Mouse (Mus musculus): ENCODE results near the gene Pip4k2b. TPM values are rescaled to one million over a fixed set of nuclear protein-coding genes. Genes with fewer than 3 reads are reported as not detected.

Gene Pip4k2b
- polyA plus RNA-seq, 1 experiment from 2014 or later: 4.0 TPM

- H3K36me3 ChIP-seq: peaks cover 49% of the 10 kb centered on the region
- ATAC-seq (ENCODE audit: low FRiP score, low read depth): peak; percentile 8; the same call in 1 of the 2 replicates
Measured at GRCm38 (mm10) chr11:97776497-97777128, 32.1 kb upstream of the Pip4k2b start.

GRCm38 (mm10) chr11:97775808-97776496 is 31.4 kb upstream of the Pip4k2b start, which contains the start of gene 1700001P01Rik:
1700001P01Rik (minus strand) TSS chr11:97775918.
- Histone ChIP-seq H3K27ac (replicated peaks) (no peak within 1 kb of the TSS), H3K4me3 (no peak within 1 kb of the TSS), H3K9ac (no peak within 1 kb of the TSS), H3K27me3 (no peaks in the 10 kb centered on the region), H3K4me2 (no peak within 1 kb of the TSS), H3K36me3 (peaks cover 49% of the 10 kb centered on the region), H3K4me1 (replicated peaks) (peaks cover 18% of the 10 kb centered on the region), H3K9me3 (no peaks in the 10 kb centered on the region)
- 37% methylated on average over 17 of the region's 17 CpGs for WGBS
- no peak for ATAC-seq (ENCODE audit: low FRiP score, low read depth)

More at GRCm38 (mm10) chr11:97776497-97777128, 32.1 kb upstream of the Pip4k2b start:
- Histone ChIP-seq H3K9me3 (no peaks in the 10 kb centered on the region), H3K27me3 (no peaks in the 10 kb centered on the region), H3K4me2 (no peak overlapping the region), H3K9ac (no peak overlapping the region), H3K4me3 (no peak overlapping the region), H3K4me1 (replicated peaks) (peaks cover 22% of the 10 kb centered on the region), H3K27ac (replicated peaks) (no peak overlapping the region)
- 53% methylated on average over 5 of the region's 5 CpGs for WGBS

DNA sequence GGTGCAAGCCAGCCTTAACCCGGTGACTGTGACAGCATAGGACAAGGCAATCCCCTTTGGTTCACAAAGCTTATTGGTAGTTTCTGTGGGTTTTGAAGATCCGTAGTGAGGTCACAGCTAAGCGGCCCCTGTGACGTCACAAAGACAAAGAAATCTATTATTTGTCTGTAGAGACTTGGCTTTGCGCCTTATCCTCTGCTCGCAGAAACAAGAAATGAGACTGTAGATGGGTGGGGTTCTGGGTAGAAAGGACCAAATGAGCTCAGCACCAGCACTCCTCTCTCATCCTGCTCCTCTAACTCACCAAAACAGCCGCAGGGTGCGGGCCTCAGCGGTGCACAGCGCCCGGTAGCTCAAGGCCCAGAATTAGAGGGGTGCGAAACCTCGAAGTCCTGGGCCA is 30.7 kb upstream of the Pip4k2b start:
- Histone ChIP-seq H3K27ac (replicated peaks) (no peak overlapping the region), H3K9ac (no peak overlapping the region), H3K36me3 (peaks cover 42% of the 10 kb centered on the region), H3K4me2 (no peak overlapping the region), H3K27me3 (no peaks in the 10 kb centered on the region), H3K9me3 (no peaks in the 10 kb centered on the region), H3K4me1 (replicated peaks) (peaks cover 10% of the 10 kb centered on the region), H3K4me3 (no peak overlapping the region)
- WGBS: 74% methylated on average over 13 of the region's 13 CpGs
- no peak for ATAC-seq (ENCODE audit: low FRiP score, low read depth)

DNA sequence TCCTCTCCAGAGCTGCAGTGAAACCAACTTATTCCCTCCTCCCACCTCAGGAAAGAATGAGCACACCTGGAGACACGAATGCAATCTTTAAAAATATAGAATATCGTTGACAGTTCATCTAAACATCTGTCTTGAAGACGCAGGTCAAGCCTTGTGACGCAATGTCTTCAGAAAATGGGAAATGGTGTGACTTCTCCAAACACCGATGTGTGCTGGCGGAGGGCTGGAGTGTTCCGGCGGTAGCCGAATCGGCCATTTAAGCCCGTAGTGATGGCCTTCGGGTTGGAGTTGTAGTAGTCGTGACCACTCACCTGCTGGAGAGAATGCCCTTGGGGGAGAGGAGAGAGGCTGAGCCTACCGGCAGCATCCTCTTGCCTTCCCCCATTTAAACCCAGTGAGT is 26.9 kb upstream of the Pip4k2b start:
- H3K27ac ChIP-seq (replicated peaks): no peak overlapping the region
- 82% methylated on average over 14 of the region's 14 CpGs for WGBS
- no peaks in the 10 kb centered on the region for H3K9me3 ChIP-seq
- H3K27me3 ChIP-seq: no peaks in the 10 kb centered on the region
- no peak for ATAC-seq (ENCODE audit: low FRiP score, low read depth)
- no peaks in the 10 kb centered on the region for H3K4me1 ChIP-seq (replicated peaks)
- no peak overlapping the region for H3K9ac ChIP-seq
- H3K36me3 ChIP-seq: peaks cover 8% of the 10 kb centered on the region; the same call in 1 of the 2 replicates
- H3K4me2 ChIP-seq: no peak overlapping the region
- H3K4me3 ChIP-seq: no peak overlapping the region

GRCm38 (mm10) chr11:97769704-97770103 is 25.2 kb upstream of the Pip4k2b start:
- H3K27ac ChIP-seq (replicated peaks): no peak overlapping the region
- H3K27me3 ChIP-seq: no peaks in the 10 kb centered on the region
- H3K4me1 ChIP-seq (replicated peaks): peaks cover 13% of the 10 kb centered on the region
- ATAC-seq (ENCODE audit: low FRiP score, low read depth): no peak
- no peak overlapping the region for H3K4me2 ChIP-seq
- H3K36me3 ChIP-seq: no peaks in the 10 kb centered on the region
- H3K9me3 ChIP-seq: no peaks in the 10 kb centered on the region
- H3K4me3 ChIP-seq: no peak overlapping the region
- H3K9ac ChIP-seq: no peak overlapping the region
- 38% methylated on average over 2 of the region's 2 CpGs for WGBS

DNA sequence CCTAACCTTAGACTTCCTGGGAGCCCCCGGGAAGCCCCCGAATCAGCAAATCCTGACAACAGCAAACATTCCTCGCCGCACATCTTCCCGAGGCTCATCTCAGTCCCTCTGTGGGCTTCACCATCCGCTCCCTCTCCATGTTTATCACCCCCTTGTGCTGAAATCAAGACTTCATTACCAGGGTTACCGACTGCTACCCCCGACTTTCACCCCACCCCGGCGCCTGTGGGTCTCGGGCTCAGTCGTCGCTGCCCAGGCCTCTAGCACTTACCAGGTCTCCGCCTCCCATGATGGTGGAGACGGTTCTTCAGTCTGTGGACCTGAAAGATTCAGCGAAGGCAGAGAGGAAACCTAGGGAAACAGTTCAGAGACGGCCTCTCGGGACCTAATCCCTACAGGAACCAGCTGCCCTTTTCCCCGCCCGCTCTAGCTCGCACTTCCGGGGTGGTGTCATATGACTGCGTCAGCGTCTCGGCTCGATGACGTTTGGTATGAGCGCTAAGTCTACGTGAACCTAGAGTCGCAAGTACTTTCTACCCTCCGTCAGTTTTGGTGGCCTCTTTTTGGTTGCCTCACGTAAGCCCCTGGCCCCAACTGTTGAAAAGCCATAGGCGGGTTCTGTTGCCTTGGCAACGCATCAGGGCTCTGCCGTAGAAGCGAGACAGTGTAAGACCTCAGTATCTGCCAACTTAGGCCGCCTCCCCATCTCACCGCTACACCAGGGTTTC is 21.8 kb upstream of the Pip4k2b start, which contains the start of gene Cwc25:
Gene Cwc25 (minus strand): TSS at position 403 of the 728 bp plus-strand sequence.
- H3K4me1 ChIP-seq (replicated peaks): peaks cover 21% of the 10 kb centered on the region
- H3K27ac ChIP-seq (replicated peaks): peak within 1 kb of the TSS; percentile 90
- peak; percentile 94 for ATAC-seq (ENCODE audit: low FRiP score, low read depth)
- under 1% methylated on average over 38 of the region's 38 CpGs for WGBS
- H3K9ac ChIP-seq: peak within 1 kb of the TSS; percentile 85
- H3K27me3 ChIP-seq: no peaks in the 10 kb centered on the region
- no peaks in the 10 kb centered on the region for H3K9me3 ChIP-seq
- H3K36me3 ChIP-seq: peaks cover 19% of the 10 kb centered on the region
- peak within 1 kb of the TSS; percentile 83 for H3K4me2 ChIP-seq
- peak within 1 kb of the TSS; percentile 85 for H3K4me3 ChIP-seq

- H3K27ac ChIP-seq (replicated peaks): no peak overlapping the region
- H3K4me1 ChIP-seq (replicated peaks): peaks cover 21% of the 10 kb centered on the region
- ATAC-seq (ENCODE audit: low FRiP score, low read depth): no peak
- H3K4me3 ChIP-seq: no peak overlapping the region
- no peaks in the 10 kb centered on the region for H3K27me3 ChIP-seq
- H3K36me3 ChIP-seq: peaks cover 51% of the 10 kb centered on the region
- H3K4me2 ChIP-seq: no peak overlapping the region
- H3K9ac ChIP-seq: no peak overlapping the region
- H3K9me3 ChIP-seq: no peaks in the 10 kb centered on the region
Measured at GRCm38 (mm10) chr11:97761638-97762037, 17.1 kb upstream of the Pip4k2b start.

GRCm38 (mm10) chr11:97758942-97759341 is 14.4 kb upstream of the Pip4k2b start:
- Histone ChIP-seq H3K4me3 (no peak overlapping the region), H3K4me2 (no peak overlapping the region), H3K27ac (replicated peaks) (no peak overlapping the region), H3K27me3 (no peaks in the 10 kb centered on the region), H3K4me1 (replicated peaks) (peaks cover under 1% of the 10 kb centered on the region), H3K9me3 (no peaks in the 10 kb centered on the region), H3K36me3 (peaks cover 70% of the 10 kb centered on the region), H3K9ac (no peak overlapping the region)
- WGBS: 85% methylated on average over 6 of the region's 6 CpGs
- ATAC-seq (ENCODE audit: low FRiP score, low read depth): no peak

DNA sequence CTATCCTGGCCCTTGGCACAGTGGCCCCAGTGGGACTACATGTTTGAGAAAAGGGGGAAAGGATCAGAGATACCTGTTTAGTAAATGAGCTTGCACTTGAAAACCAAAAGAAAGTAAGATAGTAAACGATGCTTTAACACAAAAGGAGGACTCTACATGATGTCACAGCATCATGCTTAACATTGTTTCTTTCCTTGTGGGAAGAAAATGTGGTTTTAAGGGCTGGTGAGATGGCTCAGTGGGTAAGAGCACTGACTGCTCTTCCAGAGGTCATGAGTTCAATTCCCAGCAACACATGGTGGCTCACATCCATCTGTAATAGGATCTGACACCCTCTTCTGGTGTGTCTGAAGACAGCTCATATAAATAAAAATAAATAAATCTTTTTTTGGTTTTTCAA is 13.6 kb upstream of the Pip4k2b start:
- Histone ChIP-seq H3K4me2 (no peak overlapping the region), H3K36me3 (peaks cover 77% of the 10 kb centered on the region), H3K4me3 (no peak overlapping the region), H3K27ac (replicated peaks) (no peak overlapping the region), H3K9me3 (no peaks in the 10 kb centered on the region), H3K9ac (no peak overlapping the region), H3K27me3 (no peaks in the 10 kb centered on the region), H3K4me1 (replicated peaks) (no peaks in the 10 kb centered on the region)
- 94% methylated on average over 1 of the region's 1 CpGs for whole genome bisulfite sequencing
- no peak for ATAC-seq (ENCODE audit: low FRiP score, low read depth)

DNA sequence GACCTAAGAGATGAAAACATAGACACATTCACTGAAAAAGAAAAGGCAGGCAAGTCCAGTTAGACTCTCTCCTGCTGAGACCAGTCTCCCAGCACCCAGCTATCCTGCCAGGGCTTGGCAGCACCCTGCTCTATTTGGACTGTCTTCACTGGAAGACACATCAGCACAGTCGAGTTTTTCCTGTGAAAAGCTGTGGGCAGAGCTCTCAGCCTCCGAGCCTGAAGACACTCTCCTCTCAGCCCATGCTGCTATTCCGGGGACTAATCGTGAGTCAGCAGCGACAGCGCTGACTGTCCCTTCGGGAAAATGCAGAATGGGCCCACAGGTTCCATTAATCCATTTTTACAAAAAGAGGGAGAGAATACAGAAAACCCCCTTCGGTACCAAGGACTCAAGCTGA is 8.8 kb upstream of the Pip4k2b start:
- no peak overlapping the region for H3K27ac ChIP-seq (replicated peaks)
- H3K4me1 ChIP-seq (replicated peaks): no peaks in the 10 kb centered on the region
- H3K4me2 ChIP-seq: no peak overlapping the region
- H3K4me3 ChIP-seq: no peak overlapping the region
- 96% methylated on average over 8 of the region's 8 CpGs for WGBS
- H3K9me3 ChIP-seq: no peaks in the 10 kb centered on the region
- no peaks in the 10 kb centered on the region for H3K27me3 ChIP-seq
- peaks cover 82% of the 10 kb centered on the region for H3K36me3 ChIP-seq
- no peak overlapping the region for H3K9ac ChIP-seq
- ATAC-seq (ENCODE audit: low FRiP score, low read depth): no peak

DNA sequence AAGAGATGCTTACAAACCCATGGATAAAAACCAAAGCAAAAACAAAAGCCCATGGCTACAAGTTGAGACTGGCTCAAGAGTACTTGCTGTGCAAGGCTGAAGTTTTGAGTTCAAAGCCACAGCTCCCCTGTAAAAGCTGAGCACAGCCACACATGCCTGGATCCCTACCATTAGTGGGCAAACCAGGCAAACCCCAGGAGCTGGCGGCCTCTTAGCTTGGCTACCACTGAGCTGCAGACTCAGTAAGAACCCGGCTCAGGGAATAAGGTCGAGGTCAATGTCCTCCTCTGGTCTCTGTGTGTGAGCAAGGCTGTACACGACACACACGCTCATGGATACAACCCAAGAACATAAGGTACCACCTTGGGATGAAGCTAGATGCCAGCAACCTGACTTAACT is 4.0 kb upstream of the Pip4k2b start:
- WGBS: 89% methylated on average over 5 of the region's 5 CpGs
- no peak overlapping the region for H3K9ac ChIP-seq
- ATAC-seq (ENCODE audit: low FRiP score, low read depth): no peak
- H3K27me3 ChIP-seq: no peaks in the 10 kb centered on the region
- peaks cover 5% of the 10 kb centered on the region; the same call in 1 of the 2 replicates for H3K4me1 ChIP-seq (replicated peaks)
- no peak overlapping the region for H3K4me2 ChIP-seq
- H3K4me3 ChIP-seq: no peak overlapping the region
- no peaks in the 10 kb centered on the region for H3K9me3 ChIP-seq
- peaks cover 68% of the 10 kb centered on the region for H3K36me3 ChIP-seq
- H3K27ac ChIP-seq (replicated peaks): no peak overlapping the region

GRCm38 (mm10) chr11:97747773-97748172 is 3.3 kb upstream of the Pip4k2b start:
- no peak overlapping the region for H3K9ac ChIP-seq
- H3K4me2 ChIP-seq: no peak overlapping the region
- H3K4me1 ChIP-seq (replicated peaks): peaks cover 12% of the 10 kb centered on the region
- H3K9me3 ChIP-seq: no peaks in the 10 kb centered on the region
- no peak for ATAC-seq (ENCODE audit: low FRiP score, low read depth)
- no peaks in the 10 kb centered on the region for H3K27me3 ChIP-seq
- H3K36me3 ChIP-seq: peaks cover 60% of the 10 kb centered on the region
- 95% methylated on average over 8 of the region's 8 CpGs for WGBS
- H3K27ac ChIP-seq (replicated peaks): no peak overlapping the region
- H3K4me3 ChIP-seq: no peak overlapping the region
